ENCODE assay signal across 14 mouse cellular contexts in genomic region chr2:145824749-145825148, GRCm38 (mm10).
"Had no signal": no experiment of that assay in that cellular context is flagged by ENCODE, and none has a peak within 500 bp of the region (broad histone marks: within the 10 kb centered on the region; RNA-seq: fewer than 3 reads in every experiment).

No protein-coding gene starts in this region.

- H3K9ac ChIP-seq: kidney, embryonic 15.5 days; limb, embryonic 12.5 days; liver, embryonic 13.5 days; midbrain, embryonic 15.5 days; neural tube, embryonic 13.5 days; stomach, embryonic 15.5 days had no signal

- DNase-seq: kidney, adult 2 months; kidney, postnatal 14 days; liver, embryonic 13.5 days; lung, adult 2 months; lung, postnatal 10 days; right cerebral cortex, postnatal 14 days; thymus, postnatal 36 days had no signal

- H3K4me1 ChIP-seq: limb, embryonic 12.5 days; liver, embryonic 13.5 days; midbrain, embryonic 15.5 days; neural tube, embryonic 13.5 days; stomach, embryonic 15.5 days had no signal

- H3K27me3 ChIP-seq: kidney, embryonic 15.5 days; limb, embryonic 12.5 days; liver, embryonic 13.5 days; midbrain, embryonic 15.5 days; neural tube, embryonic 13.5 days; stomach, embryonic 15.5 days had no signal

- H3K27ac ChIP-seq: kidney, embryonic 15.5 days; limb, embryonic 12.5 days; liver, embryonic 13.5 days; midbrain, embryonic 15.5 days; neural tube, embryonic 13.5 days; stomach, embryonic 15.5 days had no signal

- H3K4me2 ChIP-seq: kidney, embryonic 15.5 days; limb, embryonic 12.5 days; liver, embryonic 13.5 days; midbrain, embryonic 11.5 days; midbrain, embryonic 15.5 days; neural tube, embryonic 13.5 days; stomach, embryonic 15.5 days had no signal

- H3K36me3 ChIP-seq: liver, embryonic 13.5 days; midbrain, embryonic 15.5 days; neural tube, embryonic 13.5 days had no signal

- ATAC-seq: inflammation-experienced regulatory T-cells, adult 6 months; midbrain, embryonic 15.5 days had no signal

- H3K9me3 ChIP-seq: kidney, embryonic 15.5 days; limb, embryonic 12.5 days; liver, embryonic 13.5 days; midbrain, embryonic 15.5 days; neural tube, embryonic 13.5 days; stomach, embryonic 15.5 days had no signal

- H3K4me3 ChIP-seq: kidney, embryonic 15.5 days; limb, embryonic 12.5 days; liver, embryonic 13.5 days; midbrain, embryonic 15.5 days; neural tube, embryonic 13.5 days; stomach, embryonic 15.5 days had no signal
